Mouse (Mus musculus): ENCODE measurements at regions not wholly inside any gene's neighbourhood (a gene's known extent, or its start where the extent isn't known, plus 50 kb on each side); places are given as distances from the start of the nearest gene placed in this dataset.

DNA sequence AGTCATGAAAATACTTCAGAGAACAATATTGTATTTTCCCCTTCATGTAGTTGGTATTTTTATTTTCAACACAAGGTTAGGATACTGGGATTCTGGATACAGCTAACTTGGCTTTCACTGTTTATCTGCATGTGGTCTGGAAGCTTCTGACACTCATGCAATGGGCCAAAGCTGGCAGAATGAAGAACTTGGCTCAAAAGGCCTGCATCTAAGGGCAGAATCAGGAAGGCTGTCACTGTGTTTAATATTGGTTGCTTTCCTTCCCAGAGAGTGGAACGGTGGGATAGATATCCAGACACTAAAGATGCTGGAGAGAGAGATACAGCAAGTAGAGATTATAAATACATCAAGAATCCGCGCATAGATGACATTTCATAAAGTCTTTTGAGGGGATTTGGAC is 645.4 kb downstream of the Actr3 start:
- TF ChIP-seq GATA1 (IDR thresholded peaks at IDR 0.05; ENCODE audit: borderline replicate concordance, low read length) (no peak), FLI1 (IDR thresholded peaks at IDR 0.05; ENCODE audit: low read length) (no peak)
